Mouse (Mus musculus): ENCODE measurements around the gene Nhlrc2. TPM values are rescaled to one million over a fixed set of nuclear protein-coding genes. Genes with fewer than 3 reads are reported as not detected.

Nhlrc2 gene
- polyA plus RNA-seq, 1 experiment from 2014 or later, result 14.5 TPM

- Histone ChIP-seq H3K9ac (ENCODE audit: low read length) (no peak overlapping the region), H3K4me2 (ENCODE audit: low read depth, low read length) (no peak overlapping the region), H3K27ac (ENCODE audit: low read length) (no peak overlapping the region), H3K4me3 (replicated peaks; ENCODE audit: low read length) (no peak overlapping the region), H3K27me3 (ENCODE audit: control insufficient read depth, insufficient read depth, low read length) (no peaks in the 10 kb centered on the region), H3K9me3 (replicated peaks; ENCODE audit: control insufficient read depth, low read length) (no peaks in the 10 kb centered on the region), H3K4me1 (ENCODE audit: control insufficient read depth, insufficient read depth, low read length) (peaks cover 3% of the 10 kb centered on the region; the same call in 1 of the 2 replicates), H3K36me3 (ENCODE audit: control insufficient read depth, insufficient read depth, low read length) (no peaks in the 10 kb centered on the region)
- WGBS, result 63% methylated on average over 4 of the region's 4 CpGs
- no peak for ATAC-seq (ENCODE audit: insufficient read depth, low FRiP score)
Observed at GRCm38 (mm10) chr19:56619546-56619945, 71.5 kb downstream of the Nhlrc2 start.

GRCm38 (mm10) chr19:56621876-56622275 lies 73.8 kb downstream of the Nhlrc2 start:
- H3K4me2 ChIP-seq (ENCODE audit: low read depth, low read length), result no peak overlapping the region
- no peaks in the 10 kb centered on the region for H3K27me3 ChIP-seq (ENCODE audit: control insufficient read depth, insufficient read depth, low read length)
- H3K9me3 ChIP-seq (replicated peaks; ENCODE audit: control insufficient read depth, low read length), result no peaks in the 10 kb centered on the region
- no peak for ATAC-seq (ENCODE audit: insufficient read depth, low FRiP score)
- H3K9ac ChIP-seq (ENCODE audit: low read length), result no peak overlapping the region
- H3K27ac ChIP-seq (ENCODE audit: low read length), result no peak overlapping the region
- no peak overlapping the region for H3K4me3 ChIP-seq (replicated peaks; ENCODE audit: low read length)
- 83% methylated on average over 7 of the region's 7 CpGs for WGBS
- peaks cover 3% of the 10 kb centered on the region; the same call in 1 of the 2 replicates for H3K4me1 ChIP-seq (ENCODE audit: control insufficient read depth, insufficient read depth, low read length)
- H3K36me3 ChIP-seq (ENCODE audit: control insufficient read depth, insufficient read depth, low read length), result no peaks in the 10 kb centered on the region

- no peaks in the 10 kb centered on the region for H3K36me3 ChIP-seq (ENCODE audit: control insufficient read depth, insufficient read depth, low read length)
- ATAC-seq (ENCODE audit: insufficient read depth, low FRiP score), result no peak
- H3K27ac ChIP-seq (ENCODE audit: low read length), result no peak overlapping the region
- WGBS, result 73% methylated on average over 10 of the region's 10 CpGs
- no peak overlapping the region for H3K9ac ChIP-seq (ENCODE audit: low read length)
- no peaks in the 10 kb centered on the region for H3K9me3 ChIP-seq (replicated peaks; ENCODE audit: control insufficient read depth, low read length)
- H3K4me1 ChIP-seq (ENCODE audit: control insufficient read depth, insufficient read depth, low read length), result peaks cover 8% of the 10 kb centered on the region
- H3K4me2 ChIP-seq (ENCODE audit: low read depth, low read length), result no peak overlapping the region
- no peaks in the 10 kb centered on the region for H3K27me3 ChIP-seq (ENCODE audit: control insufficient read depth, insufficient read depth, low read length)
- H3K4me3 ChIP-seq (replicated peaks; ENCODE audit: low read length), result no peak overlapping the region
Observed at GRCm38 (mm10) chr19:56627881-56628472, 79.9 kb downstream of the Nhlrc2 start.

- H3K4me1 ChIP-seq (ENCODE audit: control insufficient read depth, insufficient read depth, low read length), result peaks cover 8% of the 10 kb centered on the region
- no peak overlapping the region for H3K9ac ChIP-seq (ENCODE audit: low read length)
- ATAC-seq (ENCODE audit: insufficient read depth, low FRiP score), result no peak
- H3K27ac ChIP-seq (ENCODE audit: low read length), result no peak overlapping the region
- H3K36me3 ChIP-seq (ENCODE audit: control insufficient read depth, insufficient read depth, low read length), result no peaks in the 10 kb centered on the region
- no peak overlapping the region for H3K4me2 ChIP-seq (ENCODE audit: low read depth, low read length)
- 84% methylated on average over 6 of the region's 6 CpGs for WGBS
- H3K4me3 ChIP-seq (replicated peaks; ENCODE audit: low read length), result no peak overlapping the region
- no peaks in the 10 kb centered on the region for H3K9me3 ChIP-seq (replicated peaks; ENCODE audit: control insufficient read depth, low read length)
- no peaks in the 10 kb centered on the region for H3K27me3 ChIP-seq (ENCODE audit: control insufficient read depth, insufficient read depth, low read length)
Observed at GRCm38 (mm10) chr19:56629647-56630046, 81.6 kb downstream of the Nhlrc2 start.

- 69% methylated on average over 4 of the region's 4 CpGs for WGBS
Observed at GRCm38 (mm10) chr19:56631017-56631416, 83.0 kb downstream of the Nhlrc2 start.

GRCm38 (mm10) chr19:56631451-56631901 lies 83.4 kb downstream of the Nhlrc2 start:
- no peak overlapping the region for H3K9ac ChIP-seq (ENCODE audit: low read length)
- no peaks in the 10 kb centered on the region for H3K27me3 ChIP-seq (ENCODE audit: control insufficient read depth, insufficient read depth, low read length)
- H3K4me3 ChIP-seq (replicated peaks; ENCODE audit: low read length), result no peak overlapping the region
- H3K27ac ChIP-seq (ENCODE audit: low read length), result peak overlapping the region; percentile 30; the same call in 1 of the 2 replicates
- H3K4me1 ChIP-seq (ENCODE audit: control insufficient read depth, insufficient read depth, low read length), result peaks cover 8% of the 10 kb centered on the region
- ATAC-seq (ENCODE audit: insufficient read depth, low FRiP score), result peak; percentile 71; the same call in 1 of the 2 replicates
- 37% methylated on average over 11 of the region's 11 CpGs for WGBS
- no peaks in the 10 kb centered on the region for H3K36me3 ChIP-seq (ENCODE audit: control insufficient read depth, insufficient read depth, low read length)
- H3K9me3 ChIP-seq (replicated peaks; ENCODE audit: control insufficient read depth, low read length), result no peaks in the 10 kb centered on the region
- no peak overlapping the region for H3K4me2 ChIP-seq (ENCODE audit: low read depth, low read length)

More at GRCm38 (mm10) chr19:56631017-56631416, 83.0 kb downstream of the Nhlrc2 start:
- no peaks in the 10 kb centered on the region for H3K27me3 ChIP-seq (ENCODE audit: control insufficient read depth, insufficient read depth, low read length)
- no peak overlapping the region for H3K4me3 ChIP-seq (replicated peaks; ENCODE audit: low read length)
- no peak overlapping the region for H3K4me2 ChIP-seq (ENCODE audit: low read depth, low read length)
- peak overlapping the region; percentile 30; the same call in 1 of the 2 replicates for H3K27ac ChIP-seq (ENCODE audit: low read length)
- ATAC-seq (ENCODE audit: insufficient read depth, low FRiP score), result peak; percentile 7; the same call in 1 of the 2 replicates
- no peaks in the 10 kb centered on the region for H3K36me3 ChIP-seq (ENCODE audit: control insufficient read depth, insufficient read depth, low read length)
- H3K9me3 ChIP-seq (replicated peaks; ENCODE audit: control insufficient read depth, low read length), result no peaks in the 10 kb centered on the region
- peaks cover 8% of the 10 kb centered on the region for H3K4me1 ChIP-seq (ENCODE audit: control insufficient read depth, insufficient read depth, low read length)
- no peak overlapping the region for H3K9ac ChIP-seq (ENCODE audit: low read length)

- peak; percentile 81; the same call in 1 of the 2 replicates for ATAC-seq (ENCODE audit: insufficient read depth, low FRiP score)
- WGBS, result 51% methylated on average over 12 of the region's 12 CpGs
- no peaks in the 10 kb centered on the region for H3K36me3 ChIP-seq (ENCODE audit: control insufficient read depth, insufficient read depth, low read length)
- no peak overlapping the region for H3K4me3 ChIP-seq (replicated peaks; ENCODE audit: low read length)
- H3K4me1 ChIP-seq (ENCODE audit: control insufficient read depth, insufficient read depth, low read length), result no peaks in the 10 kb centered on the region
- H3K4me2 ChIP-seq (ENCODE audit: low read depth, low read length), result no peak overlapping the region
- H3K27ac ChIP-seq (ENCODE audit: low read length), result no peak overlapping the region
- no peaks in the 10 kb centered on the region for H3K27me3 ChIP-seq (ENCODE audit: control insufficient read depth, insufficient read depth, low read length)
- H3K9me3 ChIP-seq (replicated peaks; ENCODE audit: control insufficient read depth, low read length), result peaks cover 7% of the 10 kb centered on the region; the same call in 1 of the 2 replicates
- H3K9ac ChIP-seq (ENCODE audit: low read length), result no peak overlapping the region
Observed at GRCm38 (mm10) chr19:56637035-56637683, 89.1 kb downstream of the Nhlrc2 start.

GRCm38 (mm10) chr19:56637684-56638049 lies 89.6 kb downstream of the Nhlrc2 start:
- WGBS, result 89% methylated on average over 9 of the region's 9 CpGs
- ATAC-seq (ENCODE audit: insufficient read depth, low FRiP score), result no peak
- no peak overlapping the region for H3K9ac ChIP-seq (ENCODE audit: low read length)

GRCm38 (mm10) chr19:56647451-56648120 lies 99.5 kb downstream of the Nhlrc2 start:
- no peak overlapping the region for H3K4me2 ChIP-seq (ENCODE audit: low read depth, low read length)
- no peak for ATAC-seq (ENCODE audit: insufficient read depth, low FRiP score)
- H3K9ac ChIP-seq (ENCODE audit: low read length), result no peak overlapping the region
- H3K27me3 ChIP-seq (ENCODE audit: control insufficient read depth, insufficient read depth, low read length), result no peaks in the 10 kb centered on the region
- peaks cover 16% of the 10 kb centered on the region for H3K4me1 ChIP-seq (ENCODE audit: control insufficient read depth, insufficient read depth, low read length)
- H3K4me3 ChIP-seq (replicated peaks; ENCODE audit: low read length), result no peak overlapping the region
- H3K36me3 ChIP-seq (ENCODE audit: control insufficient read depth, insufficient read depth, low read length), result no peaks in the 10 kb centered on the region
- WGBS, result 67% methylated on average over 7 of the region's 7 CpGs
- H3K27ac ChIP-seq (ENCODE audit: low read length), result peak overlapping the region; percentile 65
- no peaks in the 10 kb centered on the region for H3K9me3 ChIP-seq (replicated peaks; ENCODE audit: control insufficient read depth, low read length)

More at GRCm38 (mm10) chr19:56637684-56638049, 89.6 kb downstream of the Nhlrc2 start:
- Histone ChIP-seq H3K9me3 (replicated peaks; ENCODE audit: control insufficient read depth, low read length) (peaks cover 7% of the 10 kb centered on the region; the same call in 1 of the 2 replicates), H3K36me3 (ENCODE audit: control insufficient read depth, insufficient read depth, low read length) (no peaks in the 10 kb centered on the region), H3K27me3 (ENCODE audit: control insufficient read depth, insufficient read depth, low read length) (no peaks in the 10 kb centered on the region), H3K4me2 (ENCODE audit: low read depth, low read length) (no peak overlapping the region), H3K4me3 (replicated peaks; ENCODE audit: low read length) (no peak overlapping the region), H3K4me1 (ENCODE audit: control insufficient read depth, insufficient read depth, low read length) (no peaks in the 10 kb centered on the region), H3K27ac (ENCODE audit: low read length) (no peak overlapping the region)

Measured in stomach, embryonic 16.5 days (tissue).